Mouse (Mus musculus): ENCODE measurements at regions not wholly inside any gene's neighbourhood (a gene's known extent, or its start where the extent isn't known, plus 50 kb on each side); places are given as distances from the start of the nearest gene placed in this dataset.
"Not testable (repeated sequence)": the region's sequence is repeated elsewhere in the genome, so short reads cannot be mapped to it uniquely, and the experiment has no call there.

DNA sequence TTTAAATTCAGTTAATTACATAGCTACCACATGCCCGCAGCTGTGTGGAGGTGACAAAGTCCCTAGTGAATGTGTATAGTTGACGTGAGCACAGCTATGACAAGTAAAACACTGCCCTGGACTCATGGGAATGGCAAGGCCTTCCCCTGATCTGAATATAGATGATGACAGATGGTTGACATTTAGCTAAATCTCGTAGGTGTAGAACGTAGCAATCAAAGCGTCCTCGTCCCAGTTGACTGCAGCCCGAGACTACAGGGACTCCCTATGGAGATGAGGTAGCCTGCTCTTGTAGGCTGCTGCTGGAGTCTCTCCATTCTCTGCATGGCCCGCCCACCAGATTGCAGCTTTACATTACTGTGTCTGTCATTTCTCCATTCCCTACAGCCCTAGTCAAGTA is 107.0 kb upstream of the Slc1a3 start:
- no peak overlapping the region for H3K4me3 ChIP-seq
- no peak overlapping the region for H3K4me2 ChIP-seq
- no peaks in the 10 kb centered on the region for H3K36me3 ChIP-seq
- ATAC-seq: no peak
- H3K9me3 ChIP-seq (replicated peaks): no peaks in the 10 kb centered on the region
- WGBS (ENCODE audit: insufficient replicate concordance): 76% methylated on average over 8 of the region's 8 CpGs
- H3K27ac ChIP-seq: no peak overlapping the region
- no peaks in the 10 kb centered on the region for H3K27me3 ChIP-seq (replicated peaks)
- H3K9ac ChIP-seq: no peak overlapping the region
- H3K4me1 ChIP-seq: no peaks in the 10 kb centered on the region

- no peaks in the 10 kb centered on the region for H3K27me3 ChIP-seq (replicated peaks)
- no peak for ATAC-seq
- H3K4me1 ChIP-seq: no peaks in the 10 kb centered on the region
- no peaks in the 10 kb centered on the region for H3K9me3 ChIP-seq (replicated peaks)
- 64% methylated on average over 10 of the region's 10 CpGs for WGBS (ENCODE audit: insufficient replicate concordance)
- no peak overlapping the region for H3K4me2 ChIP-seq
- no peak overlapping the region for H3K27ac ChIP-seq
- no peak overlapping the region for H3K4me3 ChIP-seq
- no peaks in the 10 kb centered on the region for H3K36me3 ChIP-seq
- no peak overlapping the region for H3K9ac ChIP-seq
Measured at GRCm38 (mm10) chr15:8816501-8817368, 106.2 kb upstream of the Slc1a3 start.

DNA sequence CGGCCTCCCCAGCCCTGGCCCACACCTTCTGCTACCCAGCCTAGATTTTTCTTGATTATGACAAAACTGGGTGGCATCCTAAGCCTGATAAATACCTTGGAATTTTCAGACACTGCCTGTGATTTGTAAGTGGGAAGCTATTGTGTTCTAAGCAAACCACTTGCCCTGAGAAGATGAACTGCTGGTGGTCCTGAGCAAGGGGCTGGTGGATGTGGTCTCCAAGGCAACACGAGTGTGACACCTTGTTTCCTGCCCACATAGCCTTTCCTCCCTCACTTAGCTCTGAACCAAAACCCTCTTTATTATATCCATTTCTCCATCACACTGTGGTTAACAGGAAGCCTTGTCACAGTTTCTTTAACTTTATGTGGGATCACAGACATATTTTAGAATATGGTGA is 105.4 kb upstream of the Slc1a3 start:
- Histone ChIP-seq H3K27ac (no peak overlapping the region), H3K4me3 (no peak overlapping the region), H3K9ac (no peak overlapping the region), H3K36me3 (no peaks in the 10 kb centered on the region), H3K4me2 (no peak overlapping the region), H3K9me3 (replicated peaks) (no peaks in the 10 kb centered on the region), H3K4me1 (no peaks in the 10 kb centered on the region), H3K27me3 (replicated peaks) (no peaks in the 10 kb centered on the region)
- WGBS (ENCODE audit: insufficient replicate concordance): 45% methylated on average over 2 of the region's 2 CpGs
- no peak for ATAC-seq

GRCm38 (mm10) chr15:8815277-8815676 is 104.7 kb upstream of the Slc1a3 start:
- Histone ChIP-seq H3K27me3 (replicated peaks) (no peaks in the 10 kb centered on the region), H3K9me3 (replicated peaks) (no peaks in the 10 kb centered on the region), H3K27ac (no peak overlapping the region), H3K36me3 (no peaks in the 10 kb centered on the region), H3K4me1 (no peaks in the 10 kb centered on the region), H3K4me3 (no peak overlapping the region), H3K4me2 (no peak overlapping the region), H3K9ac (no peak overlapping the region)
- no peak for ATAC-seq
- 75% methylated on average over 6 of the region's 6 CpGs for WGBS (ENCODE audit: insufficient replicate concordance)

GRCm38 (mm10) chr15:8806354-8806753 is 95.8 kb upstream of the Slc1a3 start:
- Histone ChIP-seq H3K36me3 (no peaks in the 10 kb centered on the region), H3K27ac (no peak overlapping the region), H3K9me3 (replicated peaks) (no peaks in the 10 kb centered on the region), H3K9ac (no peak overlapping the region), H3K4me1 (no peaks in the 10 kb centered on the region), H3K4me3 (no peak overlapping the region), H3K4me2 (no peak overlapping the region), H3K27me3 (replicated peaks) (no peaks in the 10 kb centered on the region)
- 50% methylated on average over 8 of the region's 8 CpGs for WGBS (ENCODE audit: insufficient replicate concordance)
- ATAC-seq: no peak

- H3K9me3 ChIP-seq (replicated peaks); H3K9ac ChIP-seq; H3K27ac ChIP-seq; H3K4me1 ChIP-seq; ATAC-seq; H3K36me3 ChIP-seq; H3K27me3 ChIP-seq (replicated peaks); H3K4me2 ChIP-seq; H3K4me3 ChIP-seq: not testable (repeated sequence)
- WGBS (ENCODE audit: insufficient replicate concordance): 72% methylated on average over 5 of the region's 5 CpGs
Measured at GRCm38 (mm10) chr15:8805565-8805964, 95.0 kb upstream of the Slc1a3 start.

DNA sequence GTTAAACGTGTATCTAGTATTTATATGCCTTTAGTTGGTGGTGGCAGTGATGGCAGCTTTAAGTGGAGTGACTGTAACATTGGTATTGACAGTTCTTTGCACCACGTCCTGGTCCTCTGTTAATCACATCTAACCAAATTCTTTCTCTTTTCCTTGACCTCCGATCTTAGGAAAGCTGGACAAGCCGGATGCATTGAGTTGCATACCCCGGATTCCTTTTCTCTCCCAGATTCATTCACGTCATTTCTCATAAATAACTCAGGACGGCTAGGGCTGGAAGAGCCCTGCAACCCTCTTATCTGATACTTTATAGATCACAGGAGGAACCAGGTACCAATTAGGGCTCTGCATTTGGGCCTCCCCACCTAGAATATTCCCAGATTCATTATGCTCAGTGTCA is 91.5 kb upstream of the Slc1a3 start:
- Histone ChIP-seq H3K9me3 (replicated peaks) (no peaks in the 10 kb centered on the region), H3K9ac (no peak overlapping the region), H3K27me3 (replicated peaks) (no peaks in the 10 kb centered on the region), H3K27ac (no peak overlapping the region), H3K4me1 (no peaks in the 10 kb centered on the region), H3K4me2 (no peak overlapping the region), H3K36me3 (no peaks in the 10 kb centered on the region), H3K4me3 (no peak overlapping the region)
- WGBS (ENCODE audit: insufficient replicate concordance): 61% methylated on average over 7 of the region's 7 CpGs
- ATAC-seq: no peak

- no peak overlapping the region for H3K27ac ChIP-seq
- H3K4me1 ChIP-seq: no peaks in the 10 kb centered on the region
- H3K27me3 ChIP-seq (replicated peaks): no peaks in the 10 kb centered on the region
- no peak overlapping the region for H3K9ac ChIP-seq
- no peak overlapping the region for H3K4me2 ChIP-seq
- H3K9me3 ChIP-seq (replicated peaks): no peaks in the 10 kb centered on the region
- no peak for ATAC-seq
- H3K4me3 ChIP-seq: no peak overlapping the region
- H3K36me3 ChIP-seq: no peaks in the 10 kb centered on the region
- WGBS (ENCODE audit: insufficient replicate concordance): 82% methylated on average over 1 of the region's 1 CpGs
Measured at GRCm38 (mm10) chr15:8797015-8797414, 86.5 kb upstream of the Slc1a3 start.

DNA sequence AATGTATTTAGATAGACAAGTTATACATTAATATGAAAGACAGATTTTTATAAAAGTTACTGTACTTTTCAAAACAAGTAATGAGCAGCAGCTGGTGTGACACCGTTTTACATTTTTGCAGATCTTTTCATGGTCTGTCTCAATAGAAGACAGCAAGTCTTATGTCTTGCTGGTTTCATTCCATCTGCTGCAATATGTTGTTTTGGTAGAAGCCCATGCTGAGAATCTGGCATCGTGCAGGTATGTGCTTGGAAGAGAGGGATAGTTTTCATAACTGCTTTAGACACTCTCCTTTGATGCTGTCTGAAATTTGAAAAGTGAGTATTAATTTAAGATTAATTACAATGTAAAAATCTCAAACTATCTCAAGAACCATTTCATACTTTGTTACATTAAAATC is 81.5 kb upstream of the Slc1a3 start:
- no peaks in the 10 kb centered on the region for H3K27me3 ChIP-seq (replicated peaks)
- no peak for ATAC-seq
- H3K9me3 ChIP-seq (replicated peaks): no peaks in the 10 kb centered on the region
- no peak overlapping the region for H3K4me2 ChIP-seq
- H3K4me1 ChIP-seq: no peaks in the 10 kb centered on the region
- H3K9ac ChIP-seq: no peak overlapping the region
- WGBS (ENCODE audit: insufficient replicate concordance): 70% methylated on average over 2 of the region's 2 CpGs
- H3K36me3 ChIP-seq: no peaks in the 10 kb centered on the region
- H3K4me3 ChIP-seq: no peak overlapping the region
- H3K27ac ChIP-seq: no peak overlapping the region

- no peak for ATAC-seq
- Histone ChIP-seq H3K9me3 (replicated peaks) (no peaks in the 10 kb centered on the region), H3K27ac (no peak overlapping the region)
Measured at GRCm38 (mm10) chr15:8789924-8790323, 79.4 kb upstream of the Slc1a3 start.

DNA sequence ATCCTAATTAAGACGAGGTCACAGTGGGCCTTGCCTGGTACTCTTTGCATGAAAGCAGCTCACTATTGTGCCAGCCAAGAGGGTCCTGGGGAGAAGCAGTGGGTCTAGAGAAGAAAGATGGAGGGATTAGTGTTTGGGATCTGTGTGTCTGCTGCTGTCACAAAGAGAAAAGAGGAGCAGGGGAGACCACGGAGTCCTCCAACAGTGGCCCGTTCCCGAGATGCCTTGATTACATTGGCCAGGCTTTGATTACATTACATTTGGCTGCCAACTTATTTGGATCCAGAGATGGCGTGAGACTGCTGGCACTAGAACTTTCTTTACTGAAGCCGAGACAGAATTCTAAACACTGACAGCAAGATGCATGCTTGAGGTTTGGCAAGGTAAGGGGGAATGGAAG is 78.4 kb upstream of the Slc1a3 start:
- no peaks in the 10 kb centered on the region for H3K36me3 ChIP-seq
- 70% methylated on average over 6 of the region's 6 CpGs for WGBS (ENCODE audit: insufficient replicate concordance)
- no peak for ATAC-seq

More at GRCm38 (mm10) chr15:8789924-8790323, 79.4 kb upstream of the Slc1a3 start:
- Histone ChIP-seq H3K4me3 (no peak overlapping the region), H3K9ac (no peak overlapping the region), H3K36me3 (no peaks in the 10 kb centered on the region), H3K4me2 (no peak overlapping the region), H3K27me3 (replicated peaks) (no peaks in the 10 kb centered on the region), H3K4me1 (no peaks in the 10 kb centered on the region)

GRCm38 (mm10) chr15:8785537-8785936 is 75.0 kb upstream of the Slc1a3 start:
- Histone ChIP-seq H3K27me3 (replicated peaks) (no peaks in the 10 kb centered on the region), H3K4me1 (no peaks in the 10 kb centered on the region), H3K9ac (no peak overlapping the region), H3K9me3 (replicated peaks) (no peaks in the 10 kb centered on the region), H3K36me3 (no peaks in the 10 kb centered on the region), H3K4me3 (no peak overlapping the region), H3K4me2 (no peak overlapping the region), H3K27ac (no peak overlapping the region)
- WGBS (ENCODE audit: insufficient replicate concordance): 80% methylated on average over 6 of the region's 6 CpGs
- ATAC-seq: no peak

More for the DNA sequence above, 78.4 kb upstream of the Slc1a3 start:
- Histone ChIP-seq H3K4me2 (no peak overlapping the region), H3K4me1 (no peaks in the 10 kb centered on the region), H3K27ac (no peak overlapping the region), H3K27me3 (replicated peaks) (no peaks in the 10 kb centered on the region), H3K4me3 (no peak overlapping the region), H3K9ac (no peak overlapping the region), H3K9me3 (replicated peaks) (no peaks in the 10 kb centered on the region)

DNA sequence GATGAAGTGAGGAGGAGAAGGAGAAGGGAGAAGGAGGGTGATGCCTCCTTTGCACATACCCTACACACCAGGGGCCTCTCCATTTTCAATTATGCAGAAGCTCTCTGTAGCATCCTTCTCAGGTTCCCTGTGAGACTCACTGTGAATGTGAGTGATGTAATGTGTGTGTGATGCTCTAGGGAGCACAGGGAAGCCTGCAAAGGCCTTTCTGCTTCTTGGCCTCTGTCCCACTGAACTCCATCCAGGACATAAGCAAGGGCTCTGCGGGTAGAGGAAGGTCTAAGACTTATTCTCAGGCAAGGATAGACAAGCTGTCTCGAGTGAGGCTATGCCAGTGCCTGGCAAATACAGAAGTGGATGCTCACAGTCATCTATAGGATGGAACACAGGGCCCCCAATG is 73.0 kb upstream of the Slc1a3 start:
- no peak overlapping the region for H3K4me2 ChIP-seq
- no peak for ATAC-seq
- no peaks in the 10 kb centered on the region for H3K36me3 ChIP-seq
- no peaks in the 10 kb centered on the region for H3K27me3 ChIP-seq (replicated peaks)
- H3K9ac ChIP-seq: no peak overlapping the region
- H3K9me3 ChIP-seq (replicated peaks): no peaks in the 10 kb centered on the region
- H3K27ac ChIP-seq: no peak overlapping the region
- H3K4me1 ChIP-seq: no peaks in the 10 kb centered on the region
- no peak overlapping the region for H3K4me3 ChIP-seq
- WGBS (ENCODE audit: insufficient replicate concordance): 53% methylated on average over 2 of the region's 2 CpGs

Measured in liver, embryonic 12.5 days (tissue).